Mouse (Mus musculus): ENCODE results near the gene Camkv. TPM values are rescaled to one million over a fixed set of nuclear protein-coding genes. Genes with fewer than 3 reads are reported as not detected.

The Camkv gene
- total RNA-seq, 1 experiment from 2014 or later, result 3.1 TPM

DNA sequence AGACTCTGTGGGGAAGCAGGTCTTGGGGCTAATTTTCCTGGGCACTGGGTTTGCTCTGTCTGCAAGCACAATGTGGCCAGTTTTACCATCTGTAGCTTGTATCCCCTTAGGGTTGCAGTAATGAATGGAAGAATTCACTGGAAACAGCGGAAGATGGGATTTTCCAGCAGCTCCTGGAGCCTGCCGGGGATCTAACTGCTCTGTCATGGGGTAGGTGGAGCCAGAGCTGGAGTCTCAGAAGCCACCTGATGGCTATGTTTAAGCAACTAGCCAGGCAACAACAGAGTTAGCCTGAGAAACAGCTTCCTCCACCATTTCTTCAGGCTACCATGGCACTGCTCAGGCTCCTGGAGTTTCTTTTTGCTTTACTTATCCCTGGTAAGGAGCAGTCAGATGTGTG is 56.7 kb downstream of the Camkv start, which contains the start of gene Cdhr4:
Gene Cdhr4, plus strand, starts transcription at position 301 of the 400 bp plus-strand sequence.
- DNase-seq, result no peak

DNA sequence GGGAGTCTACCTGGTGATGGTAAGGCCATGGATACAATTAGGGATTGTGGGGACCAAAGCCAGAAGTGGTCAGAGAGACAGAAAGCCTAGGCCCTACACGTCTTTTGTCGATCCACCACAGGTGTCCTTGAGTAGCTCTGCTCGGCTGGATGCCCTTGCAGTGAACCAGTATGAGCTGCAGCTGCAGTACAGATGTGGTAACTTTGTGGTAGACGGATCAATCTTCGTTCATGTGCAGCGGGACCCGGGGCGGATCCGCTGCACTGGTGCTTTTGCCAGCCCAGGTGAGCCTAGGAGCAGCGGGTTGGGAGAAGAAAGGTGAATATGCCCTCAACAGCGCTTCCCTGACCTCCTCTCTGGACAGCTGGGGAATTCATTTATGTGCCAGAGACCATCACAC is 57.5 kb downstream of the Camkv start:
- DNase-seq, result no peak

GRCm38 (mm10) chr9:107994464-107994863 is 59.0 kb downstream of the Camkv start:
- DNase-seq, result no peak

DNA sequence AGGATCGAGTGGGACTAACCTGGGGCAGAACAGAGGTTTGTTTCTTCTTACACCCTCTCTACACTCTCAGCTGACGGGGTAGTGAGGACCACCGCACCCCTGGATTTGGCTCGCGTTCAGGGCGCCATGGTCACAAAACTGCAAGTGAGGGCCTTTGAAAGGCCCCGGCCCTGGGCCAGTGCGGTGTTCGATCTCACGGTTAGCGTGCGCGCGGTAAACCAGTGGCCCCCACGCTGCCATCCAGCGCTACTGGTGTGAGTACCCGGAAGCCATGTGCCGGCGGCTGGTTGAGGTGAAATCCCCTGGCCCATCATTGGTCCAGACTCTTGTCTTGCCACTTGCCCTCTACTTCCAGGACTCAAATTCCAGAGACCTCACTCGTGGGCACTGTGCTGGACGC is 60.0 kb downstream of the Camkv start:
- DNase-seq, result no peak

- no peak for DNase-seq
These were observed 60.6 kb downstream of the Camkv start, which contains the start of gene Gm20662 for GRCm38 (mm10) chr9:107996049-107996448. Gene Gm20662, plus strand, starts transcription at chr9:107996349.

Other genes starting within 250 kb of the Camkv start
- 23.1 and 23.6 TPM in 2 replicates for gene Sema3f, start 225.2 kb upstream of the Camkv start, total RNA-seq (2021)
- gene Rbm5, start 164.7 kb upstream of the Camkv start, total RNA-seq (2021), result 135 and 149 TPM in 2 replicates
- gene Rbm6, start 62.4 kb upstream of the Camkv start, total RNA-seq (2021), result 71.3 and 72.9 TPM in 2 replicates
- 15.8 and 18.9 TPM in 2 replicates for gene Mon1a, start 47.5 kb upstream of the Camkv start, total RNA-seq (2021)
- 8.3 and 18.7 TPM in 2 replicates for gene Mst1r, start 28.8 kb upstream of the Camkv start, total RNA-seq (2021)
- gene Actl11, start 7.2 kb upstream of the Camkv start, total RNA-seq (2021), result not detected in 2 replicates
- gene Traip, start 14.5 kb downstream of the Camkv start, total RNA-seq (2021), result 5.1 and 5.3 TPM in 2 replicates
- gene Uba7, start 39.8 kb downstream of the Camkv start, total RNA-seq (2021), result 19.0 and 22.2 TPM in 2 replicates
- gene Gm20661, start 47.4 kb downstream of the Camkv start, total RNA-seq (2021), result 0.46 TPM in 1 of 2 replicates, not detected in the other
- gene Inka1, start 50.2 kb downstream of the Camkv start, total RNA-seq (2021), result 5.7 and 6.4 TPM in 2 replicates
- gene Cdhr4, start 56.8 kb downstream of the Camkv start, total RNA-seq (2021), result 1.8 and 3.1 TPM in 2 replicates
- 2.8 TPM in 1 of 2 replicates, not detected in the other for gene Gm20662, start 60.7 kb downstream of the Camkv start, total RNA-seq (2021)
- 118 and 139 TPM in 2 replicates for gene Ip6k1, start 66.8 kb downstream of the Camkv start, total RNA-seq (2021)
- gene Gmppb, start 113.6 kb downstream of the Camkv start, total RNA-seq (2021), result 18.1 and 22.1 TPM in 2 replicates
- 3.5 and 9.6 TPM in 2 replicates for gene Amigo3, start 117.5 kb downstream of the Camkv start, total RNA-seq (2021)
- gene Mst1, start 144.8 kb downstream of the Camkv start, total RNA-seq (2021), result 0.39 and 2.7 TPM in 2 replicates
- gene Rnf123, start 147.7 kb downstream of the Camkv start, total RNA-seq (2021), result 85.0 and 87.0 TPM in 2 replicates
- gene Apeh, start 158.9 kb downstream of the Camkv start, total RNA-seq (2021), result 100 and 123 TPM in 2 replicates

Data from adrenal gland, postnatal 25 days (tissue).